Mouse (Mus musculus): Measurements from ENCODE around the gene P3h3.

DNA sequence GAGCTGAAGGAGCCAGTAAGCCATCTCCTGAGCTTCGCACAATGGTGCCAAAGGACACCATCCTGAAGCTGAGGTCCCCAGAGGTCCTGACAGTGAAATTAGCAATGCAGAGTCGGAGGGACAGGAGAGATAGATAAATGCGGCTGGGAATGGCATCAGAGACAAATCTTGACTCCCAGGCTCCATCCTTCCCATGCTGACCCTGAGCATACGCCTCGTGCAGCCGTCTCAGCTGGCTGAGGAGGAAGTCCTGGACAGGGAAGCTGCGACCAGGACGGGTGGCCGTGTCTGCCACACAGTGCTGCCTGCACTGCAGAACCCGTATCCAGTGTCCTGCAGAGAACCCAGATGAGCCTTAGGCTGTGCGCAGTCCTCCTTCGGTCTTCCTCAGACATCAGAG is 2.9 kb downstream of the P3h3 start:
- TF ChIP-seq CTCF (IDR thresholded peaks at IDR 0.05; ENCODE audit: extremely low read depth, insufficient read depth, insufficient read length, insufficient replicate concordance) (no peak), POLR2A (IDR thresholded peaks at IDR 0.05; ENCODE audit: low read depth, low read length) (no peak)
